Mouse (Mus musculus) MEL (cell line): ENCODE results near the gene Vwa8.

Source experiments
- BHLHE40 ChIP-seq: IDR thresholded peaks from 2 replicates; pipeline ENCODE4 v1.6.1; 2012; ENCODE audit warnings: low read depth, mild to moderate bottlenecking, inconsistent platforms, low read length, improper control_type of control experiment, borderline replicate concordance
- CTCF ChIP-seq, 3 experiments: IDR thresholded peaks in 2 of 3; conservative IDR thresholded peaks in 1 of 3; 2 replicates each; pipeline ENCODE4 v1.5.1; 2011 to 2012; ENCODE audit warnings: low read length in 3 of 3, low read depth in 2 of 3, mild to moderate bottlenecking in 2 of 3, improper control_type of control experiment in 1 of 3, inconsistent platforms in 1 of 3, mixed read lengths in 1 of 3, moderate library complexity in 1 of 3; ENCODE audit not compliant: control insufficient read depth in 1 of 3, insufficient read depth in 1 of 3, poor library complexity in 1 of 3, severe bottlenecking in 1 of 3
- E2F4 ChIP-seq: IDR thresholded peaks from 2 replicates; pipeline ENCODE4 v1.6.1; 2011; ENCODE audit warnings: low read depth, low read length, improper control_type of control experiment, borderline replicate concordance
- ELF1 ChIP-seq: IDR thresholded peaks from 2 replicates; pipeline ENCODE4 v1.6.1; 2014; ENCODE audit warnings: low read depth, mild to moderate bottlenecking, inconsistent platforms, low read length, improper control_type of control experiment, moderate library complexity
- EP300 ChIP-seq, 2 experiments: IDR thresholded peaks; 2 replicates each; pipeline ENCODE4 v1.6.1; 2011; ENCODE audit warnings: improper control_type of control experiment in 2 of 2, low read length in 2 of 2, low read depth in 1 of 2, mild to moderate bottlenecking in 1 of 2
- JUND ChIP-seq: IDR thresholded peaks from 2 replicates; pipeline ENCODE4 v1.6.1; 2011; ENCODE audit warnings: low read depth, mild to moderate bottlenecking, improper control_type of control experiment, low read length
- USF1 ChIP-seq: IDR thresholded peaks from 2 replicates; pipeline ENCODE4 v1.6.1; 2014; ENCODE audit warnings: low read depth, mild to moderate bottlenecking, inconsistent platforms, low read length, improper control_type of control experiment, moderate library complexity

DNA sequence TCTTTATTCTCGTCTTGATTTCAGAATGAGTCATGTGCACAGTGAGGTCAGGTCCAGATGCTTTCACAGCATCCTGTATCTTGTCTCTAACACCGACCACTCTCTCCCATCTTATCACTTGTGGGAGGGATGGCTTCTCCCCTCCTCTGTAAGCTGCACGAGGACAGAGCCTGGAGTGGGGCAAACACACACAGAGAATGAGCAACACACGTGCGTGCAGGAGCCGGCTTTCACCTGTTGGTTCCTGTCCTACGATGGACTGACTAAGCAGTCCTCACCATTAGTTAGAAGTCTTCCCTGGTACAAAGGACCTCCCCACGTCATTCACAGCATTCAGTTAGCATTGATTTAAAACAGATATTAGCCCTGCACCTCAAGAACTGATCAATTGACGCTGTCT, 312.9 kb downstream of the Vwa8 start:
- no peak for TF ChIP-seq JUND
- TF ChIP-seq BHLHE40, result no peak
- no peak for TF ChIP-seq CTCF (IDR thresholded peaks at IDR 0.05 in 2 of 3, conservative IDR thresholded peaks at IDR 0.05 in 1 of 3; ENCODE audit: control insufficient read depth in 1 of 3, insufficient read depth in 1 of 3, low read depth in 2 of 3, low read length in 3 of 3, poor library complexity in 1 of 3, severe bottlenecking in 1 of 3)
- no peak for TF ChIP-seq EP300 (IDR thresholded peaks at IDR 0.05; ENCODE audit: low read depth in 1 of 2, low read length in 2 of 2)
- TF ChIP-seq ELF1, result no peak
- TF ChIP-seq USF1, result no peak
- no peak for TF ChIP-seq E2F4
